Mouse (Mus musculus): ENCODE results near the gene Nfia. TPM values are rescaled to one million over a fixed set of nuclear protein-coding genes. Genes with fewer than 3 reads are reported as not detected.

Nfia gene
- polyA plus RNA-seq, 1 experiment from 2014 or later, result 26.6 TPM

DNA sequence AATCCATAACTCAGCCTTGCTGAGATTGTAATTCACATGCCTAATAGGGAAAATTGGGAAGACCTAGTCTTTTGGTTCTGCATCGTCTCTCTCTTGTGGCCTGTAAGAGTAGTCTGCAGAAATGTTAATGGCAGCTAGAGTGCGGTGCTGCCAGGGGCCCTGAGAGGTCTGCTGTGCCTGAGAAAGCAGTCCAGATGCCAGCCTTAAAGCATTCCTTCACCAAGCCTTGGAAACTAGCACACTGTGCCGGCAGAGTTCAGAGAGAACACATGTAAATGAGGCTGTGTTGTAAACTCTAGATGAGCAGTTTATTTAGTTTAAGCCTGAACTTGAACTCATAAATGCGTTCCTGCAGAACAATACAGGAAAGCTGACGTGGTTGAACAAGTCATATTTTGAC lies 326.9 kb downstream of the Nfia start:
- no peak for ATAC-seq
- Histone ChIP-seq H3K9me3 (replicated peaks; ENCODE audit: control insufficient read depth, low read length, poor library complexity, severe bottlenecking) (no peaks in the 10 kb centered on the region), H3K4me2 (ENCODE audit: low read length) (no peak overlapping the region), H3K4me1 (ENCODE audit: control insufficient read depth, insufficient read depth, low read length) (peaks cover 9% of the 10 kb centered on the region), H3K36me3 (ENCODE audit: control insufficient read depth, insufficient read depth, low read length) (no peaks in the 10 kb centered on the region), H3K27ac (ENCODE audit: low read length) (no peak overlapping the region), H3K4me3 (ENCODE audit: low read depth, low read length) (no peak overlapping the region), H3K27me3 (ENCODE audit: control insufficient read depth, insufficient read depth, low read depth, low read length) (no peaks in the 10 kb centered on the region), H3K9ac (ENCODE audit: low read depth, low read length) (no peak overlapping the region)
- WGBS, result 22% methylated on average over 5 of the region's 5 CpGs

DNA sequence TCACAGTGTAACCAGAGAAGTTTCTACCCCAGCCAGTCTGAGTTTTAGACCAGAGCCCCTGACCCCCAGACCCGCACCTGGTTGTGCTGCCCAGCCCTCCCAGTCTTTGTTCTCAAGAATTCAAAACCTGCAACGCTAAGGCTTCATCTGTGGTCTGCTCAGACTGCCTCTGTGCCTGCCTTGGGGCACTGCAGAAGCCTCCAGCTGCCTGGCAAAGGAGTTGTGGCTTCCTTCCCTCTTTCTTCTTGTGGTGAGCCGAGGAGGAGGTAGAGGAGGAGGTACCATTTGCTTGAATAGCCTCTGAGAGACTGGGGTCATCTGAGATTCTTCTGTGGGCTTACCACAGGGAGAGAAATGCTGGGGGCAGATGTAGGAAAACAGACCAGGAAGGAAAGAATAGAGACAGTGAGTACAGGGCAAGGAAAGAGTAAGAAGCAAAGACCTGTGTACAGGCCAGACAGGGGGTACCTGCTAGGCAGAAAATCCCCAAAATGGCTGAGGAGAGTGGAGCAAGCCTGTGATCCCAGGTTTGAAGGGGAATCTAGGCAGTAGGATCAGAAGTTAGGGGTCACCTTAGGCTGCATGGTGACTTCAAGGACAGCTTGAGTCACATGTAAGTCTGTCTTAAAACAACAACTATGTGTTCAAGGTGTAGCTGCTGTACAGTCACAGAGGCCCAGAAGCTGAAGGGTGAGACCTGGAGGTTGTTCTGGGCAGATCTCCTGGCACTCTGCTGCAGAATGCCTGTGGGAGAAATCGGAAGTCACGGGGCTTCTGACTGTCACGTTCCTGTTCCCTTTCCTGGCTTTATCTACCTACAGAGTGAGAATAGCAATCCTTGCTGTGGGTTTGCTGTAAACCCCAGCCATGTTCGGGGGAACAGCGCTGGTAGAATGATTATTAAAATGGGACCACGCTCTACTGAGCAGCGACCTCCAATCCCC lies 328.9 kb downstream of the Nfia start:
- peaks cover 15% of the 10 kb centered on the region for H3K4me1 ChIP-seq (ENCODE audit: control insufficient read depth, insufficient read depth, low read length)
- no peak overlapping the region for H3K27ac ChIP-seq (ENCODE audit: low read length)
- ATAC-seq, result no peak
- H3K9ac ChIP-seq (ENCODE audit: low read depth, low read length), result no peak overlapping the region
- no peak overlapping the region for H3K4me3 ChIP-seq (ENCODE audit: low read depth, low read length)
- 36% methylated on average over 10 of the region's 10 CpGs for WGBS
- H3K9me3 ChIP-seq (replicated peaks; ENCODE audit: control insufficient read depth, low read length, poor library complexity, severe bottlenecking), result no peaks in the 10 kb centered on the region
- no peak overlapping the region for H3K4me2 ChIP-seq (ENCODE audit: low read length)
- H3K36me3 ChIP-seq (ENCODE audit: control insufficient read depth, insufficient read depth, low read length), result no peaks in the 10 kb centered on the region
- no peaks in the 10 kb centered on the region for H3K27me3 ChIP-seq (ENCODE audit: control insufficient read depth, insufficient read depth, low read depth, low read length)

DNA sequence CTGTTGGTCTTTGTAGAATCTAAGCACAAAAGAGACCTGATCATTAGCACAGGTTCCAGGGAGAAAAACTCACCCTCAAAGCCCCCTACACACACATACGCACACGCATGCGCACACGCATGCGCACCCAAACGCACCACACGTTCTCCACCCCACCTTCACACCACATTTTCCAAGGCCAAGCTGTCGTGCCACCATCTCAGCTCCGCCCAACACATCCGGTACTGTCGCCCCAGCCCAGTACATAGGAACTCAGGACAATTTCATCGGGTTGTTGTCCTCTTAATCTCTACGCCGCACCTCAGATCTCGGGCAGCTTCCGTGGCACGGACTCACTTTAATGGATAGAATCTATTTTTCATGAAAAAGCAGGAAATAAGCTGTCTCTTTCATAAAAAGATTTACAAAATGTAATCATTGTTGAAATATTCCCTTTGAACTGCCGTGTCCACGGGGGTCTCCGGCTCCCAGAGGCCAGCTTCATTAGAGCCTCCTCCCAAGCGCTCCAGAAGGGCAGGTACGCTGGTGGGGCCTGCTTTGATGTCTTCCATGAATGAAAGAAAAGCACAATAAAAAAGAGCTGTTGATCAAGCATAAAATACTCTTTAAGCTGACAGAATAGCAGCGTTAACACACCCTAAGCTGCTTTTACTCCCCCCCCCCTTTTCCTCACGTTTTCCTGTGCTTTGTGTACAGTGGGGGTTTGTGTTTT lies 330.2 kb downstream of the Nfia start:
- peak overlapping the region; percentile 32; the same call in 1 of the 2 replicates for H3K4me3 ChIP-seq (ENCODE audit: low read depth, low read length)
- H3K9ac ChIP-seq (ENCODE audit: low read depth, low read length), result peak overlapping the region; percentile 55; the same call in 1 of the 2 replicates
- peak; percentile 81 for ATAC-seq
- H3K27ac ChIP-seq (ENCODE audit: low read length), result peak overlapping the region; percentile 55
- H3K36me3 ChIP-seq (ENCODE audit: control insufficient read depth, insufficient read depth, low read length), result no peaks in the 10 kb centered on the region
- peak overlapping the region; percentile 60 for H3K4me2 ChIP-seq (ENCODE audit: low read length)
- 28% methylated on average over 24 of the region's 24 CpGs for WGBS
- no peaks in the 10 kb centered on the region for H3K9me3 ChIP-seq (replicated peaks; ENCODE audit: control insufficient read depth, low read length, poor library complexity, severe bottlenecking)
- no peaks in the 10 kb centered on the region for H3K27me3 ChIP-seq (ENCODE audit: control insufficient read depth, insufficient read depth, low read depth, low read length)
- peaks cover 28% of the 10 kb centered on the region for H3K4me1 ChIP-seq (ENCODE audit: control insufficient read depth, insufficient read depth, low read length)

DNA sequence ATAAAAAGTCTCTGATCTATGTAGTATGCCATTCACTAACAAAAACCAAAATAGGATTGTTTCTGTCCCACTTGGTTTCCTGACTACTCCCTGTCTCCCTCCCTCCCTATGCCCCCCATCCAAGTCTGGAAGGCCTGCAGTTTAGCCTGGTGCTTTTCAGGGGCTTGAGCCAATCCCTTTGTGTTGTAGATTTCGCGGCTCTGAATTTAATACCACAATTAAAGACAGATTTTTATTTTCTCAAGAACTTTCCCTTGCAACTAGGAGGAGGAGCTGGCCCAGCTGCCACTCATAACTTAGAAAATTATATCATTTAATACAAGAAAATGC lies 330.8 kb downstream of the Nfia start:
- Histone ChIP-seq H3K27me3 (ENCODE audit: control insufficient read depth, insufficient read depth, low read depth, low read length) (no peaks in the 10 kb centered on the region), H3K9ac (ENCODE audit: low read depth, low read length) (peak overlapping the region; percentile 55; the same call in 1 of the 2 replicates), H3K4me2 (ENCODE audit: low read length) (peak overlapping the region; percentile 60), H3K36me3 (ENCODE audit: control insufficient read depth, insufficient read depth, low read length) (no peaks in the 10 kb centered on the region), H3K4me3 (ENCODE audit: low read depth, low read length) (no peak overlapping the region), H3K9me3 (replicated peaks; ENCODE audit: control insufficient read depth, low read length, poor library complexity, severe bottlenecking) (no peaks in the 10 kb centered on the region), H3K4me1 (ENCODE audit: control insufficient read depth, insufficient read depth, low read length) (peaks cover 31% of the 10 kb centered on the region), H3K27ac (ENCODE audit: low read length) (peak overlapping the region; percentile 55)
- WGBS, result 26% methylated on average over 2 of the region's 2 CpGs
- ATAC-seq, result no peak

- Histone ChIP-seq H3K4me3 (ENCODE audit: low read depth, low read length) (no peak overlapping the region), H3K27ac (ENCODE audit: low read length) (no peak overlapping the region), H3K9me3 (replicated peaks; ENCODE audit: control insufficient read depth, low read length, poor library complexity, severe bottlenecking) (no peaks in the 10 kb centered on the region), H3K4me1 (ENCODE audit: control insufficient read depth, insufficient read depth, low read length) (peaks cover 36% of the 10 kb centered on the region), H3K27me3 (ENCODE audit: control insufficient read depth, insufficient read depth, low read depth, low read length) (no peaks in the 10 kb centered on the region), H3K36me3 (ENCODE audit: control insufficient read depth, insufficient read depth, low read length) (no peaks in the 10 kb centered on the region), H3K9ac (ENCODE audit: low read depth, low read length) (no peak overlapping the region), H3K4me2 (ENCODE audit: low read length) (no peak overlapping the region)
- no peak for ATAC-seq
- WGBS, result 85% methylated on average over 8 of the region's 8 CpGs
Measured at GRCm38 (mm10) chr4:98104161-98104560, 331.6 kb downstream of the Nfia start.

- H3K9me3 ChIP-seq (replicated peaks; ENCODE audit: control insufficient read depth, low read length, poor library complexity, severe bottlenecking), result no peaks in the 10 kb centered on the region
- H3K9ac ChIP-seq (ENCODE audit: low read depth, low read length), result no peak overlapping the region
- H3K4me1 ChIP-seq (ENCODE audit: control insufficient read depth, insufficient read depth, low read length), result peaks cover 38% of the 10 kb centered on the region
- no peak overlapping the region for H3K4me2 ChIP-seq (ENCODE audit: low read length)
- no peaks in the 10 kb centered on the region for H3K36me3 ChIP-seq (ENCODE audit: control insufficient read depth, insufficient read depth, low read length)
- ATAC-seq, result no peak
- H3K4me3 ChIP-seq (ENCODE audit: low read depth, low read length), result no peak overlapping the region
- no peak overlapping the region for H3K27ac ChIP-seq (ENCODE audit: low read length)
- 77% methylated on average over 9 of the region's 9 CpGs for WGBS
- H3K27me3 ChIP-seq (ENCODE audit: control insufficient read depth, insufficient read depth, low read depth, low read length), result no peaks in the 10 kb centered on the region
Measured at GRCm38 (mm10) chr4:98104911-98105702, 332.6 kb downstream of the Nfia start.

- no peak for ATAC-seq
- no peaks in the 10 kb centered on the region for H3K36me3 ChIP-seq (ENCODE audit: control insufficient read depth, insufficient read depth, low read length)
- 54% methylated on average over 6 of the region's 6 CpGs for WGBS
- H3K4me2 ChIP-seq (ENCODE audit: low read length), result no peak overlapping the region
- no peaks in the 10 kb centered on the region for H3K9me3 ChIP-seq (replicated peaks; ENCODE audit: control insufficient read depth, low read length, poor library complexity, severe bottlenecking)
- H3K4me1 ChIP-seq (ENCODE audit: control insufficient read depth, insufficient read depth, low read length), result peaks cover 38% of the 10 kb centered on the region
- no peaks in the 10 kb centered on the region for H3K27me3 ChIP-seq (ENCODE audit: control insufficient read depth, insufficient read depth, low read depth, low read length)
- H3K9ac ChIP-seq (ENCODE audit: low read depth, low read length), result no peak overlapping the region
- H3K27ac ChIP-seq (ENCODE audit: low read length), result no peak overlapping the region
- H3K4me3 ChIP-seq (ENCODE audit: low read depth, low read length), result no peak overlapping the region
Measured at GRCm38 (mm10) chr4:98105971-98106370, 333.4 kb downstream of the Nfia start.

GRCm38 (mm10) chr4:98106445-98107092 lies 334.0 kb downstream of the Nfia start:
- Histone ChIP-seq H3K36me3 (ENCODE audit: control insufficient read depth, insufficient read depth, low read length) (no peaks in the 10 kb centered on the region), H3K27ac (ENCODE audit: low read length) (no peak overlapping the region), H3K4me1 (ENCODE audit: control insufficient read depth, insufficient read depth, low read length) (peaks cover 36% of the 10 kb centered on the region), H3K9me3 (replicated peaks; ENCODE audit: control insufficient read depth, low read length, poor library complexity, severe bottlenecking) (no peaks in the 10 kb centered on the region), H3K4me3 (ENCODE audit: low read depth, low read length) (no peak overlapping the region), H3K27me3 (ENCODE audit: control insufficient read depth, insufficient read depth, low read depth, low read length) (no peaks in the 10 kb centered on the region), H3K4me2 (ENCODE audit: low read length) (peak overlapping the region; percentile 25; the same call in 1 of the 2 replicates), H3K9ac (ENCODE audit: low read depth, low read length) (no peak overlapping the region; the same call in 1 of the 2 replicates)
- WGBS, result 22% methylated on average over 14 of the region's 14 CpGs
- ATAC-seq, result no peak

Data from midbrain, embryonic 16.5 days (tissue).